Mouse (Mus musculus) megakaryocyte, adult 5-6 weeks (primary cell): ENCODE results near the gene Pacsin2. TPM values are rescaled to one million over a fixed set of nuclear protein-coding genes. Genes with fewer than 3 reads are reported as not detected.
A peak's percentile ranks its signal among the peaks of the same experiment; 100 is the strongest.
"Not testable (repeated sequence)": the region's sequence is repeated elsewhere in the genome, so short reads cannot be mapped to it uniquely, and the experiment has no call there.

ENCODE experiments used
- ATAC-seq: 2 replicates; pipeline ENCODE4 v1.8.0; 2016; ENCODE audit warnings: mild to moderate bottlenecking, inconsistent platforms; ENCODE audit not compliant: poor library complexity, severe bottlenecking
- total RNA-seq, 2 experiments: library from RNA; stranded (forward) in 1 of 2; stranded (reverse) in 1 of 2; fragments of 153-499, 151-499 nt in 1 of 2; fragments of 221-1000, 200-1000 nt in 1 of 2; gene quantifications; 2 replicates each; pipeline versions ENCODE4 v1.2.3 to v1.2.4; 2015 to 2017

Gene Pacsin2
- total RNA-seq, 2 experiments from 2014 or later, result 75.0 to 115 TPM

DNA sequence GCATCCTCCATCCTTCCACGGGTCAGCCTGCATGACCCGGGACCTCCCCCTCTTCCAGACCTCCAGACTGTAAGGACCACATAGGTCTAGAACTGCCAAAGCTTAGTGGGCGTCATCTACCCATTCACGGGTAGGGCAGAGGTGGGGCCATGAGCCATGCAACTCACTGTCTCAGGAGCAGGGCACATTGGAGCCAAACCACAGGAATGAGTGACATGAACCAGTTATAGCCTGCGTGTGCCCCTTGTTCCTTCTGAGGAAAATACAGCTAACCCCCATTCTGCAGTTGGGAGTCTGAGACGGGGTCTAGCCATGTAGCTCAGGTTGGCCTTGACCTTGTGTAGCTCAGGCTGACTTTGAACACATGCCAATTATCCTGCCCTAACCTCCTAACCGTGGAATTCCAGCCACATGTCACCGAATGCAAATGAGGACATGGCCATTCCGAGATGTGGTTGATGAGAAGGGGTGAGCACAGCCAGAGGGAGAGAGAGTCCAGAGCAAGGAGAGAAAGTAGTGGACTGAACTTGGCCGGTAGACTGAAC lies 16.9 kb upstream of the Pacsin2 start:
- no peak for ATAC-seq

DNA sequence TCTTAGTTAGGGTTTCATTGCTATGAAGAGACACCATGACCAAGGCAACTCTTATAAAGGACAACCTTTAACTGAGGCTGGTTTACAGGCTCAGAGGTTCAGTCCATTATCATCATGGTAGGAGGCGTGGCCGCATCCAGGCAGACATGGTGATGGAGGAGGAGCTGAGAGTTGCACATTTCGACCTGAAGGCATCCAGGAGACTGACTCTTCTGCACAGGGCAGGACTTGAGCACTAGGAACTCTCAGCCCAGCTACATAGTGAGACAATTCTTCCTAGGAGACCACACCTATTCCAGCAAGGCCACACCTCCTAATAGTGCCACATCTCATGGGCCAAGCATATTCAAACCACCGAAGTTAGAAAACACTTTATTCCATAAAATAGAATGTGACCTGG lies 15.4 kb upstream of the Pacsin2 start:
- no peak for ATAC-seq

DNA sequence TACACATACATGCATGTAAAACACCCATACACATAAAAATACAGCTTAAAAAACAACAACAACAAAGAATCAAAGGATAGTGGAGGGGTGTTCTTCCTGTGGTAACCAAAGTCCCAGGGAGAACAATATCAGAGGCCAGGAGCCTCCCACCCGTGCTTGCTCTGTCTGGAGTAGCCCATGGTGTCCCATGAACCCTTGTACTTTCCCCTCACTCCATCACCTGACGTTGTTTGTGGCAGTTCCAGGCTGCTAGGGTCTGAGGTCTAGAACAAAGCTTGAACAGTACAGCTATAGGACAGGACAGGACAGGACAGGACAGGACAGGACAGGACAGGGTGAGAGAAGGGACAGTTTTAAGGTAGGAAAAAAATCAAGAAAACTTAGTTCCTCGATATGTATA lies 13.7 kb upstream of the Pacsin2 start:
- no peak for ATAC-seq

DNA sequence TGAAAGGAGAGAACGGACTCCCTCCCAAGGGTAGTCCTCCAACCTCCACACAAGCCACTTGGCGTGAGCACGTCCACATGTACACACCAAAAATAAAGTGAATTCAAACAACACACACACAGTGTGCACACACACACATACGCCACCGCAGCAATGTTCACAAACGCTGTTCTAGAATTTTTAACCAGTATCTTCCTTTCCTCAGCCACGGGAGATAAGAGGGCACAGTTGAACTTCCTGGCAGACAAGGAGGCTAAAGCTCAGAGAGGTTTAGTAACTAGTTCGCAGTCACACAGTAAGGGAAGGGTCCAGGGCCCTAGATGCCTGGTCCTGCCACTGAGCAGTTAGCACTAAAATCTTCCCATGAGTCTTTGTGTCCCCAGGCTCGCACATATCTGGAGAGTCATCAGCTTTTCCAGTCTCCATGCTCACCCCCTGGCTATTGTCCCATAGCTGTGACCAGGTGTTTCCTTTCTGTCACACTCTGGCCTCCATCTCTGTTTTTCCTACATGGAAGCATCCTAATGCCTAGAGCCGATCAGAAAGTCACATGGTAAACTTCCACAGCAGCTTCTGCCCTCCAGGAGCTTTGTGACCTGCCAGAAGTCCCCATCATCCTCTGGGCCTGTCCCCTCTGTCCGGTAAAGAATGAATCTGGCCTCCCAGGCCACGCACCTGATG lies 12.3 kb upstream of the Pacsin2 start:
- no peak for ATAC-seq

DNA sequence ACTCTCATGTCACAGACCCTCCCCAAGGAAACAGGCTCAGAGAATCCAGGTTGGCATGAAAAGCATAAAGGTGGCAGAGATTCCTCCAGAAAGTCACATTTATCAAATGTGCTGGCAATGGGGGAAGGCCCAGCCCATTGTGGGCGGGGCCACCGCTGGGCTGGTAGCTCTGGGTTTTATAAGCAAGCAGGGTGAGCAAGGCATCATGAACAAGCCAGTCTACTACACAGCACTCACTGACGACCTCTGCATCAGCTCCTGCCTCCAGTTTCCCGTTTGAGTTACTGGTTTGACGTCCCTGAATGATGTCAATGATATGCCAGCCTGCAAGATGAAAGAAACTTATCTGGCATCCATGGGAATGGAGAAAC lies 10.0 kb upstream of the Pacsin2 start:
- 0 out of 2 replicates have a peak, but pooled peaks have one; percentile 25 for ATAC-seq

DNA sequence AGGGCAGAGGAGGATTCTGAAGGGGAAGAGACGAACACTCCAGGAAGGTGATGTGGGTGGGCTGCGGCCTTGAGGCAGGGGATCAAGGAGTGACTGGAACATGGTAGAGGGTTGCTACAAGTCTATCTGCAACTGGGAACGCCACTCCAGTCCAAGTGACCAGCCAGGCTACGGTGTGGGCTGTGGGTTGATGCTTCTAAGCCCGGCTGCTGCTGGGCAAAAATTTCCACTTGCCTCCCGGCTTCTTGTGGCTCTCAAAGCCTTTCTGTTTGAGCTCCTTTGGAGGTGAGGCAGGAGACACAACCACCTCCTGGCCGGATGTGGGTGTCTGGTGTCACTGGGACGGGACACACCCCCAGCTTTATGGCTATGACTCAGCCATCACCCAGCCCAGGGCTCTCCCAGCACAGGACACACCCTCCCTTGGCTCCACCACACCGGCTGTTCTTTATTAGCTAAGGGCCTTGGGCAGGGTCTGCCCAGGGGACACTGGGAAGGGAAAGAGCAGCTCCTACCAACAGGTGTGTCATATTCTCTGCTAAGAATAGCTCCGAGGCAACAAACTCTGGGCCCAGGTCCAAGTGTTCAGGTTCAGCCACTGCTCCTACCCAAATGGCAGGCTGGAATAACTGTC lies 9.5 kb upstream of the Pacsin2 start:
- ATAC-seq, result peak; percentile 94

DNA sequence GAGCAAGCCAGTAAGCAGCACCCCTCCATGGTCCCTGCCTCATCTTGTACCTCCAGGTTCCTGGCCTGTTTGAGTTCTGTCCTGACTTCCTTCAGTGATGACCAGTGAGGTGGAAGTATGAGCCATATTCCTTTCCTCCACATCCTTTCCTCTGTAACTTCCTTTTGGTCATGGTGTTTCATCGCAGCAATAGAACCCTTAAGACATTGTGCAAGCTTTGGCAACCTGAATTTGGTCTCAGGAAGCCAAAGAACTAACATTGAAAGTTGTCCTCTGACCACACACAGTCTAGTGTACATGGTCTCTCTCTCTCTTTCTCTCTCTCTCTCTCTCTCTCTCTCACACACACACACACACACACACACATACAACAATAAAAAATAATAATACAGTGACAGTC lies 8.8 kb upstream of the Pacsin2 start:
- ATAC-seq, result peak; percentile 26

DNA sequence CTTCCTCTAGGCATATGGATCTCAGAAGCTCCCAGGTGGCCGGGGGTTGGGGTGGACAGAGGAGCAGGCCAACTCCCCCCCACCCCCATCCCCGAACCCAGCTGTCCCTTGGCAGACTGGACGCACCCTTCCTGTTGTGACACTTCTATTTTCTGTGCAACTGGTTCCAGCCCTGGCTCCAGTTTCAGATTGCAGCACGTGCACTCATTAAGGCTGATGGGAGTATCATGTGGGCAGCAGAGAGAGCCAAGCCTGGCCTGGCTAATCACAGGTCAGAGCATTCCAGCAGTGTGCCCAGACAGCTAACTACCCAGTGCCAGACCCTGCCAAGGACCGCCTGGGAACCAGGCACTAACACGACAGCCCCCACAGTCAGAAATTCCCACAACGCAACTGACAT lies 7.1 kb upstream of the Pacsin2 start:
- ATAC-seq, result peak; percentile 52

DNA sequence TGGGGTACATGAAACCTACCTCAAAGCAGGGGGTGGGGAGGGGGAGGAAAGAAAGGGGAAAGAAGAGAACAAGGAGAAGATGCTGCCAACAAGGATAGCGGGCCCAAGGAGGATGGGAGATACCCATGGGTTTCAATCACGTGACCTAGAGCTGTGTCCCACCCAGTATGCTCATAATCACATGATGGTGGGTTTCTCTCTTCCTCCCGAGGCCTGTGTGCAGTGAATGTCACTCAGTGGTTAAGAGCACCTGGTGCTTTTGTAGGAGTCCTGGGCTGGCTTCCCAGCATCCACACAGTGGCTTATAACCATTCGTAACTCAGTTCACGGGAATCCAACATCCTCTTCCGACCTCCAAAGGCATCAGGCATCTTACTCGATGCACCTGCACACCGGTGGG lies 6.0 kb upstream of the Pacsin2 start:
- no peak for ATAC-seq

DNA sequence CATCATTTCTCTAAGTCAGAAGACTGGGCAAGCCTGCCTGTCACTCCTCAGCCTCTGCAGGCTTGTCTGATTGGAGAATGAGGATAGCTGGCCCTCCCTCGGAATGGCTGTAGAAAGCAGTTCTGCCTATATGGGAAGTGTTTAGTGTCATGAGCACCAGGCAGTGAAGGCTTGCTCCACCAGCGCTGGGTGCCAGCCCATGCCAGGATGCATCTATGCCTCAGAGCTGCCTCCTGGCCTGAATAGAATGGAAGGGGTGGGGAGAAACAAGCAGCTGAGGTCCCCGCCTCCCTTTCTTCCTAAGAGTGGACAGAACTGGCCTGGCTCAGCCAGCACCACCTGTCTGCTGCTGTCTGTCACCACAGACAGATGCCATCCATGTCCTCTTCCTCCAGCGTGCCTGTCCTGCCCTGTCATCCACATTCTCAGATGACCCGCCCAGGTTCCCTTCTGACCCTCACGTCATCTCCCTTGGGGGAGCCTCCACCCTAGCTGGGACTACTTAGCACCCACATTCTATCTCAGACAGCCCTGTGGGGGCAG lies 4.9 kb upstream of the Pacsin2 start:
- no peak for ATAC-seq

DNA sequence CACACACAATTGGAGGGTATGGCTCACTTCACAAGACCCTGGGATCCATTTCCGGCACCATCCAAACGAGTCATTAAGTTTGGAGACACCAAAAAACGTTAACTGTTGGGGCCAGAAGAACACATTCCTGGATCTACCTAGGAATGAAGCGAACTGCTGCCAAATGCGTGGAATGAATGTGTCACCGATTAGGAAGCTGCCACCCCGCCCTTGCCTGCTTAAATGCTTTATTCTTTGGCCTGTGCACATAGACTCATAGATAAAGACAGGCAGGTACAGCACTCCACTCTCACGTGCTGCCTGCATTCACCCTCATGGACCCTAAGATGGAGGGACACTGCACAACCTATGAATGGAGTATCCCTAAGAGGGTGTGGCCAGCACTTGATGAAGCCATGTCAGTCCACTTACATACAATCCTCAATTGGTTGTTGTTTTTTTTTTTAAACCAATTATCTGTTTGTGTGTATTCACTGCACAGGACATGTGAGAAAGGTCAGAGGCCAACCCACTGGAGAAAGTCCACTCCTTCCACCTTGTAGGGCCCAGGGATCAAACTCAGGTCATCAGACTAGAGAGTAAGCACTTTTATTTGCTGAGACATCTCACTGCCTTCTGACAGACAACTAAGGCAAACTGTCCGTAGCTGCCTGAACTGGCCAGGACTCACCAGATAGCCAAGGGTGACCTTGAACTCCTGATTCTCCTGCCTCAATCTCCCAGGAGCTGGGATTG lies 3.0 kb upstream of the Pacsin2 start:
- ATAC-seq, result no peak

DNA sequence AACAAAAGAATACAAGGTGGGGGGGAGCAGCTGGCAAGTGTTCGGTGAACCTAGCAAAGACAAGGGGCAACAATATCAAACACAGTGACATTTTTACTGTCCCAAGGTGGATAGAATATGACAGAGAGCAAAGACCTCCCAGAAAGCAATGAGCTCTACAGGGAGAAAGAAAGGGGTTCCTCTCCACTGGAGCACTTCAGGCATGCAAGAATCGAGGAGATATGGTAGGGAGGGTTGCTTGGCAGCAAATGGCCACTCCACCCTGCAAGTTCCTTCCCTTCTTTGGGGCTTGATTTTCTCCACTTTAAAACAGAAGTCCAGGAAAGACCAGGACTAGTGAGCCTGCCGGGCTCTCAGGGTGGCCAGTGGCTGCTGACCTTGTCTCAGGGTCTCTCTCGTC lies 1.9 kb upstream of the Pacsin2 start:
- no peak for ATAC-seq

DNA sequence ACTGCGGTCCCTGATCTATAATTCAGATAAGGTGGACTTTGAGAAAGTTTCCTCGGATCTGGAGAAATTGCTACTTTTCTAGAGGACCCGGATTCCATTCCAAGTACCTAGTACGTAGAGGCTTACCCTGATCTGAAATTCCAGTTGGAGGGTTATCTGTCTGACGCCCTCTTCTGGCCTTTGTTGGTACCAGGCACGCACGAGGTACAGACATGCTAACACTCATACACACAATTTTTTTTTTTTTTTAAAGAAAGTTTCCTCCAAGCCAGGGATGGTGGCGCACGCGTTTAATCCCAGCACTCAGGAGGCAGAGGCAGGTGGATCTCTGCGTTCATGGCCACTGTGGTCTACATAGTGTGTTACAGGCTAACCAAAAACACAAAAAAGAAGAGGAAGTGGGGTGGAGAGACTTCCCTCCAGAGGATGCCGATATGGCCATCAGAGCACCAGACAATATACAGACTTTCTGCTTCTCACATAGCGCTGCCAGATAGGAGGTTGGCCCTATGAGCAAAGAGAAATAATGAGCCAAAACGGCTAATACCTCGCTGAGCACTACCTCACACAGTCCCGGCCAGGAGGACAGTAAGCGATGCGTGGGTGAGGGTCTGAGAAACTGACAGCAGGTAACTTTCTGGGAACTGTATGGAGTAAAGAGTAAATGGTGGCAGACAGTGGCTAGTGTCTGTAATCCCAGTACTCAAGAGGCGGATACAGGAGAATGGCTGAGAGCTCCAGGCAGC lies 672 bp upstream of the Pacsin2 start:
- ATAC-seq, result peak; percentile 36

DNA sequence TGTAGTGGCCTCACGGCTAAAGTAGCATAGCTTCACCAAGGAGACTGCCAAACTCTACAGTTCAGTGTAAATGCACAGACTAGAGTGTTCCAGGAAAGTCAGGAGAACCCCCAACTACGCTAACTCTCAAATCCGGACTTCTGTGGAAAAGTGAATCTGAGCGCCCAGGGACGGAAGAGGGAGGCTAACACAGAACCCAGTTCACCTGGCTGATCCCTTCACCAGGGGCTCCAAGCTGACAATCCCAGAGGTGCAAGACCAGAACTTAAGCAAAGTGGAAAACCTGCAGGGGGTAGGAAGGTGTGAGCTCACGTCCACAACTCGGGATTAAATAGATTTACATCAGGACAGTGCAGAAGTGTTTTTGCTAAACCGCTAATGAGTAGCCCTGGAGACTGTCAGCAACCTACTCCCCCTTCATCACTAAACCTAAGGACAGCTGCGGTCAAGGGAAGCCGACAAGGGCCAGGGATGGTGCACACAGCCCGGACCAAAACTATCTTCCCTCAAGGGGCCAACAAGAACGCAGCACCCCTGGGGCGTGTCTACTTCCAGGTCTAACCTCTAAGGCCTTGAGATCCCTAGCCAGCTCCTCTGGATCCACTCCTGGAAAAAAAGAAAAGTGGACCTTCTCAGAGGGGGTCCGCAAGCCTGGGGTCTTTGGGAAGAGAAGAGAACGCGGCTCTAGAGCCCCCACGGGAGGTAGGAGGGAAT lies 880 bp downstream of the Pacsin2 start:
- no peak for ATAC-seq

DNA sequence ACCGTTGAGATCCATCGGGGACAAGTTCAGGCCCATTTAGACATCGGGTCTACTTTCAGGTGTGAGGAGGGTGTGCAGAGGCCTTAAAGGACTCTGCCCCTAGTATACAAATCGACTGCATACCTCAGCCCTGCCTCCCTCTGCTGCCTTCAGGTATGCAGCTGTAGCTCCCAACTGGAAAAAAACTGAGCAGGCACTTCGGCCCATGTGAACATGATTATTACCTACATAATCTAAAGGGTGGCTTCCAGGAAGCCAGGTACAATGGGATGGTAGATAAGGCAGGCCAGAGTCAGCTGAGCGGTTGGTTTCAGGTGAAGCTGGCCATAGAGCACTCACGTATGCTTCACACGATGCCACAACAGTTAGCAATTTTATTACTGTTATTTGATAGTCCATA lies 2.1 kb downstream of the Pacsin2 start:
- not testable (repeated sequence) for ATAC-seq

DNA sequence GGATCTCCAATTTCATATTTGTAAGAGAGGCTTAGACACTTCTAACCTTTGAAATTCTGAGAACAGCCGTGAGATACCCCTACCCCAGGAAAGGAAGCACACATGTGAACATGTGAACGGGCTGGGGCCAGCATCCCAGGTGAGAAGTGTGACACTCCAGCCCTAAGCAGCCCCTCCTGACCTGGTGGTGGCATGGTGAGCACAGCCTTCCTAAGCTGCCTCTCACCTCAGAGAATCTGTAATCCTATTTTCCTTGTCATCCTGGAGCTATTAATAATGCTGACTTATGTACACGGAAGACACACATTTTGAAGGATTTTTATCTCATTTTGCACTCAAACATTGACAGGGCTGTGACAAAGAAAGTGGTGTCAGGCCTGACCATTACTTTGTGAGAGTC lies 3.5 kb downstream of the Pacsin2 start:
- no peak for ATAC-seq

DNA sequence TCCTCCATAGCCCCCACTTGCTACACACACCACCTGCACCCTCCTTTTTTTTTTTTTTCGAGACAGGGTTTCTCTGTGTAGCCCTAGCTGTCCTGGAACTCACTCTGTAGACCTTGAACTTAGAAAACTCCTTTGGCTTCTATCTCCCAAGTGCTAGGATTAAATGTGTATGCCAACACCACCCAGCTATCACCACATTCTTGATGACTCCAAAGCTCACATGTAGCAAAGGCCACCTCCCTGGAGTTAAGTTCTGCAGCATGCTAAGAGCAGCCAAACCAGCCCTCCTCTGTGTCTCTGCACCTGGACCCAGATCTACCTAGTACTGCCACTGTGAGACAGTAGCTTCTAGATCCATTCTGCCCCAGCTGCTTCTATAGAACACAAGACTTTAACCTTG lies 6.9 kb downstream of the Pacsin2 start:
- no peak for ATAC-seq

DNA sequence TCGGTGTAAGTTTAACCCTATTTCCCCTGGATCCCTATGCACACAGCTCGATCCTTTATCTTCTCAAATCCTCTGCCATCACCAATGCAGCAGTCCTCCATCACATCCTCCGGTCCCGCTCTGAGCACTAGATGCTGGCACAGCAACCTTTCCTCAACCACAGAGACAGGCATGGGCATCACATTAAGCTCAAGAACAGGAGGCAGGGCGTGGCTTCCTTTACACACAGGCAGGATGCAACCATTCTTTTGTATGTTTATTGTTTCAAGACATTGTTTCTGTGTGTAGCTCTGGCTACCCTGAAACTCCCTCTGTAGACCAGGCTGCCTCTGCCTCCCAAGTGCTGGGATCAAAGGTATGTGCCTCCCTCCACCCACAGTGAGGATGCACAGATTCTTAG lies 8.8 kb downstream of the Pacsin2 start:
- ATAC-seq, result no peak

DNA sequence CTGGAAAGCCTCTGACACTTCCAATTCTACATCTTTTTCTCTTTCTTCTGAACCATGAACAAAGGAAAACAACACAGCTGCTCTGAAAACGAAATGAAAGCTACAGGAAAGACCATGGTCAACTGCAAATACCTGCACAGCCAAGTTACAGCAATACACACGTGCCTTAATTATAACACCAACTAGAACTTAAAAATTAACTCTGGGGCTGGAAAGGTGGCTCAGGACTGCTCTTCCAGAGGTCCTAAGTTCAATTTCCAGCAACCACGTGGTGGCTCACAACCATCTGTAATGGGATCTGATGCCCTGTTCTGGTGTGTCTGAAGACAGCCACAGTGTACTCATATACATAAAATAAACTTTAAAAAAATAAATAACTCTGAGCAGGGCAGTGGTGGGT lies 9.4 kb downstream of the Pacsin2 start:
- no peak for ATAC-seq

DNA sequence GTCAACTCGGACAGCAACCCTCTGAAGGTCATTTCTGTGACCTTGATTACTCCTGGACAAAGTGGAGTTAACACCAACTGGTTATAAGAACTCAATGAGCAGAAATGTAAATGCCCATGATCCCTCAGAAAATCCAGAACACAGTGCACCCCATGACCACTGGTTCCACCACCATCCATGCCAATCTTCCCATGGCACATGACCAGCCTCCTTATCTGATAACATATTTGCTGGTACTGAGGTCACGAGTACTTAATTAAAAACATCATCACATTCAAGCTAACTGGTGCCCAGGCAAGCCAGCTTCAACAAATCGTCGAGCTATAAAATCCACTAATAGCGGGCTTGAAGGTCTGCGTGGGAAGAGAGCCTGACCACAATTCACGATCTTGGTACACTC lies 10.0 kb downstream of the Pacsin2 start:
- no peak for ATAC-seq
